Mouse (Mus musculus): ENCODE data around the gene Efcab6.

DNA sequence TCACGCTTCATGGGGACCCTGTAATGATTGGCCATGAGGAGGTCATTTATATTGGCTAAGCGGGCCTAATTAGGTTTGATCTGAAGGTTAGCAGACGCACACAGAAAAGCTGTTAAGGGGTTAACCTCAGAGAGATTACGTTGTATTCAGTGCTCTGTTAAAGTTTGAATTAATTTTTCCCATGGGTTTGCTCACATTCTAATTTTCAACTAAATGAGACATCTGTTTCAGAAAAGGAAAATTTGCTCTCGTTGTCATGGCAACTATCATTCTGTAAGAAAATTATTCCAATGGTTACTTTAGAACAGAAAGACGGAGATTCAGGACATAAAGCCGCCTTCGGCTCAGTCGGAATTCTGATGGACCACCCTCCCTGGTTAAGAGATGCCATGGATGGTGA is 217.0 kb downstream of the Efcab6 start:
- no peak for TF ChIP-seq GATA1 (IDR thresholded peaks at IDR 0.05; ENCODE audit: borderline replicate concordance, low read length)
- no peak for TF ChIP-seq FLI1 (IDR thresholded peaks at IDR 0.05; ENCODE audit: low read length)

Measured in megakaryocyte, embryonic 14.5 days (primary cell).